Mouse (Mus musculus) spleen, adult 12 weeks (tissue): ENCODE data around the gene Cgrrf1.
"Not testable (repeated sequence)": the region's sequence is repeated elsewhere in the genome, so short reads cannot be mapped to it uniquely, and the experiment has no call there.

Experiments used
- DNase-seq: peaks from one replicate; pipeline ENCODE4 v3.0.0; 2022; ENCODE audit warnings: low spot score

Cgrrf1 gene

GRCm38 (mm10) chr14:46831837-46832333 is at the start of gene Cgrrf1:
Gene Cgrrf1 (plus strand): TSS chr14:46832125.
- DNase-seq: peak; percentile 92

GRCm38 (mm10) chr14:46782187-46782828 is 49.6 kb upstream of the Cgrrf1 start:
- no peak for DNase-seq

GRCm38 (mm10) chr14:46783327-46783926 is 48.5 kb upstream of the Cgrrf1 start:
- no peak for DNase-seq

- no peak for DNase-seq
Observed at GRCm38 (mm10) chr14:46785247-46785646, 46.7 kb upstream of the Cgrrf1 start.

GRCm38 (mm10) chr14:46787454-46787786 is 44.5 kb upstream of the Cgrrf1 start:
- DNase-seq: peak; percentile 8

- DNase-seq: peak; percentile 88
Observed at GRCm38 (mm10) chr14:46787787-46788504, 44.0 kb upstream of the Cgrrf1 start, which contains the start of gene Cnih1. Gene Cnih1 (minus strand): TSS chr14:46788411.

GRCm38 (mm10) chr14:46788505-46788901 is 43.4 kb upstream of the Cgrrf1 start:
- no peak for DNase-seq

- peak; percentile 15 for DNase-seq
Observed at GRCm38 (mm10) chr14:46790303-46790702, 41.6 kb upstream of the Cgrrf1 start.

GRCm38 (mm10) chr14:46790723-46791122 is 41.2 kb upstream of the Cgrrf1 start:
- no peak for DNase-seq

- no peak for DNase-seq
Observed at GRCm38 (mm10) chr14:46794157-46794556, 37.8 kb upstream of the Cgrrf1 start.

- DNase-seq: peak; percentile 46
Observed at GRCm38 (mm10) chr14:46800684-46801345, 31.1 kb upstream of the Cgrrf1 start.

GRCm38 (mm10) chr14:46803259-46803658 is 28.7 kb upstream of the Cgrrf1 start:
- DNase-seq: no peak

- no peak for DNase-seq
Observed at GRCm38 (mm10) chr14:46803791-46804190, 28.1 kb upstream of the Cgrrf1 start.

- no peak for DNase-seq
Observed at GRCm38 (mm10) chr14:46806186-46806585, 25.7 kb upstream of the Cgrrf1 start.

- no peak for DNase-seq
Observed at GRCm38 (mm10) chr14:46807927-46808326, 24.0 kb upstream of the Cgrrf1 start.

- DNase-seq: no peak
Observed at GRCm38 (mm10) chr14:46815640-46816039, 16.3 kb upstream of the Cgrrf1 start.

GRCm38 (mm10) chr14:46816916-46817622 is 14.9 kb upstream of the Cgrrf1 start:
- DNase-seq: no peak

- no peak for DNase-seq
Observed at GRCm38 (mm10) chr14:46818743-46819142, 13.2 kb upstream of the Cgrrf1 start.

GRCm38 (mm10) chr14:46819961-46820360 is 12.0 kb upstream of the Cgrrf1 start:
- not testable (repeated sequence) for DNase-seq

- DNase-seq: peak; percentile 17
Observed at GRCm38 (mm10) chr14:46821271-46821872, 10.6 kb upstream of the Cgrrf1 start.
